Mouse (Mus musculus) left cerebral cortex, postnatal 14 days (tissue): ENCODE data around the gene Ccdc183. TPM values are rescaled to one million over a fixed set of nuclear protein-coding genes. Genes with fewer than 3 reads are reported as not detected.
A peak's percentile ranks its signal among the peaks of the same experiment; 100 is the strongest.

Experiments used
- DNase-seq, 2 experiments: peaks; one replicate each; pipeline ENCODE4 v3.0.0; 2021 to 2022; ENCODE audit warnings: low spot score in 2 of 2, mixed read lengths in 1 of 2
- intact Hi-C: fragments of 180-260 bp; cut with DNase I; formaldehyde crosslinking; loops from one replicate; pipeline ENCODE4 v1.15.1; 2025
- total RNA-seq, 2 experiments: library from RNA; stranded (reverse); gene quantifications; 2 replicates each; pipeline ENCODE4 v1.2.3; 2021

Gene Ccdc183
- total RNA-seq, 2 experiments from 2014 or later, result not detected

DNA sequence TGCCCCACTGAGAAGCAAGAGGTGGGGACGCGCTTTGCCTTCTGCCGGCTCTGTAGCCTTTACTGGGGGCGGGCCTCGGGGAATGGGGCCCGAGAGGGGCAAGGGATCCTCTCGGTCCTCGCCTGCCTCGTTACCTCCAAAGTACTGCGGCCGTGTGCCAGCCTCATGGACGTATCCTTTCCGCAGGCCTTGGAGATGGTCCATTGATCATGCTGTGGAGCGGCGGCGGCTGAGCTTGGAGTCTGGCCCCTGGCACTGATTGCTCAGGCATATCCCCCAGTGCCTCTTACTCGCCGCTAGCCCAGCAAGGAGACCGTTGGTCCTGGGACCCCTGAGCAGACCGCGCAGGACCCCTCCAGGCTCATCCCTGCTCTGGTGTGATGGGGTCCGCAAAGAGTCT, 1.1 kb downstream of the Ccdc183 start:
- intact Hi-C loops, result no loop called here
- DNase-seq, result no peak

DNA sequence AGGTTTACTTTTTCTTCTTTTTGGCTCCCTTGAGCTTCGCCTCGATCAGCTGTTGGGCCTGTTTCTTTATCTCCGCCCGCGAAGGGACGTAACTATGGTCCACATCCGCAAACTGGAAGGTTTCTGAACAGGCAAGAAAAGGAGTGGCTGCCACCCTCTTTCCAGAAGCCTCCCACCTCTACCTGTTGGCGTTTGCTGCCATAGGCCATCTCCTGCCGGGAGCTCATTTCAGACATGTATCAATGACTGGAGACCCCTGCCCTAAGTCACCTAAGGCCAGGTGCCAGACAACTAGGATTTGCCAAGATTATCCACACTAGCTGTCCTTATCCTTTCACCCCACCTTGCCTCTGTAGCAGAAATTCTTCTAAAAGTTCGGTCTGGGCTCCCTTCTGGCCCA, 8.8 kb downstream of the Ccdc183 start:
- intact Hi-C loops, result no loop called here
- no peak for DNase-seq

DNA sequence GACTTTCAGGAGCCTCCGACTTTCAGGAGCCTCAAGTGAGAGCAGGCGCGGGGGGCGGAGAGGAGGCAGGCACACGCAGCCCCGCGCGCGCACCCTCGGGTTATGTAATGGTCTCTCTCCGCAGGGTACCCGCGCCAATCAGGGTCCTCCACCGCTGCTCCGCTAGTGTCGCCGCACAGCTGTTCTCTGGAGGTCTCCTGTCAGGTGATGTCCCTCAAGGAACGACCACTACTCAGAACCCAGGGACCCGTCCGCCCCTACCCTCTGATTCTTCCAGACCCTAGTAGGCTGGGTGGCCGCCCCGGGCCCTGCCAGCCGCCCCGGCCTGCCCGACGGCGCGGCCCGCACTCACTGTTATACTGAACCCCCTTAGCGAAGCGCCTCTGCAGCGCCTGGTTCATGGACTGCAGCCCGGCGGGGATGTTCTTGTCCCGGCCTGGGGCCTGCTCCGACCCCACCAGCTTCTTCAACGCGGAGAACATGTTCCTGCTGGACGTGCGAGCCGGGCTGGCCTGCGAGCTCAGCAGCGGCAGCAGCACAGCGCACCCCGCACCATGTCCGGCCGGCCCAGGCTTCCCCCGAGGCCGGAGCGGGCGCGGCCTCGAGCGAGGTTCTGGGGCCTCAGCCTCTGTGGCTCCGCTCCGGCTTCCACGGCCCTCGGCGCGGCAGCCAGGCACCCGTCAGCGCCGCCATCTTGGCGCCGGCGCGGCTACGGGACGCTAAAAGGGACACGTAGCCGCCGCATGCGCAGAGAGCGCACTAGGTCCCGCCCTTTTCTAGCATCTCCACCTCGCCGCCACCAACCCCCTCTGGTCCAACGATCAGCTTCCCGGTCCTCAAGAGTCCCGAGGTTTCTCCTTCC, 9.5 kb downstream of the Ccdc183 start, which contains the start of gene Rabl6:
TSS of gene Rabl6 (minus strand) at position 761 of the 862 bp plus-strand sequence.
- DNase-seq, result peak; percentile 89 to 91
- intact Hi-C loops, result no loop called here

DNA sequence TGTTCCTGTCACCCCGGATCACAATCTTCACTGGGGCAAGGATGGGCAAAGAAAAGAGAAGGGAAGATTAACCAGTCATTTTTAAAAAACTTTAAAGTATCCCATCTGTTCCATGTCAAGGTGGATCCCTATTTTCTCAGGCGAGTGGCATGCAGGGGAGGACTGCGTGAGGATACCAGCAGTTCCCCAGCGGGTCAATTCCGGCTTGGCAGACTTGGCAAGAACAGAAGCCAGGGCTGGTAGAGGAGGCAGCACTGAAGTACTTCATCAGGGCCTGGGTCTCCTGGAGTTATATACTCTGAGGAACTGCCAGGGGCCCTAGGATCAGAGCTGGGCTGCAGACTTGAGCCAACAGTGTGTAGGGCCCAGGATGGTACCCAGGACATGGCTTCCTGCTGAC, 15.0 kb downstream of the Ccdc183 start:
- no peak for DNase-seq
- intact Hi-C loops, result no loop called here

DNA sequence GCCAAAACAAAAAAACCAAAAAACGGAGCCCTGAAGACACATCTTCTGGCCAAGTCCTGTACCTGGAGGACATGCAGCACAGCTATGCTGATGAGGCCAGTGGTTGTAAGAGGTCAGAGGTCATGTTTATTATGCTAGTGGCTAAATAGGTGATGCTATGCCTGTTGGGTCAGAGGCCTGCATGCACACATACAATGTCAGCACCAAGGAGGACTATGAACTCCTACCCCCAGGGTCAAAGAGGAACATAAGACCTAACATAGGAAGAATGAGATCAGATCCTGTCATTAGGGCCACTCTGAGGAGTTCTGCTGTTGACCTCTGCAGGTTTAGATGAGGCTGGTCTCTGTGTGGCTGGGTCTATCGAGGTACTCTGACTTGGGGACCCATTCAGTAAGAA, 17.4 kb downstream of the Ccdc183 start:
- intact Hi-C loops, result no loop called here
- DNase-seq, result no peak

DNA sequence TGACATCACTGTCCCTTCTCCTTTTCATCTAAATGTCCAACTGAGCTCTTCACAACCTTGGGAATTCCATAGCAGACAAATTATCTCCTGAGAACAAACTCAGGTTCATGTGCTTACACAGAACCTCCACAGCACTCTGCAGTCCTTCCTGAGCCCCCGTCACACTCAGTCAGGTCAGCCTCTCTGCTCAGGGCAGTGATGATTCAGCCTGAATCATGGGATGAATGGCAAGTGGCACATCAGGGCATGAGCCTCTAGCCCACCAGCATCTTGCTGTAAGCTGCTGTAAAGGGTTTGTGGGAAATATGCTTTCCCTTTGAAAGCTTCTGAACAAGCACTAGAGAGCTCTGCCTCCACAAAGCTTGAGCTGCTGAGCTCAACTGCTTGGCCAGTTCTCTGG, 18.7 kb downstream of the Ccdc183 start:
- no peak for DNase-seq
- intact Hi-C loops, result no loop called here

DNA sequence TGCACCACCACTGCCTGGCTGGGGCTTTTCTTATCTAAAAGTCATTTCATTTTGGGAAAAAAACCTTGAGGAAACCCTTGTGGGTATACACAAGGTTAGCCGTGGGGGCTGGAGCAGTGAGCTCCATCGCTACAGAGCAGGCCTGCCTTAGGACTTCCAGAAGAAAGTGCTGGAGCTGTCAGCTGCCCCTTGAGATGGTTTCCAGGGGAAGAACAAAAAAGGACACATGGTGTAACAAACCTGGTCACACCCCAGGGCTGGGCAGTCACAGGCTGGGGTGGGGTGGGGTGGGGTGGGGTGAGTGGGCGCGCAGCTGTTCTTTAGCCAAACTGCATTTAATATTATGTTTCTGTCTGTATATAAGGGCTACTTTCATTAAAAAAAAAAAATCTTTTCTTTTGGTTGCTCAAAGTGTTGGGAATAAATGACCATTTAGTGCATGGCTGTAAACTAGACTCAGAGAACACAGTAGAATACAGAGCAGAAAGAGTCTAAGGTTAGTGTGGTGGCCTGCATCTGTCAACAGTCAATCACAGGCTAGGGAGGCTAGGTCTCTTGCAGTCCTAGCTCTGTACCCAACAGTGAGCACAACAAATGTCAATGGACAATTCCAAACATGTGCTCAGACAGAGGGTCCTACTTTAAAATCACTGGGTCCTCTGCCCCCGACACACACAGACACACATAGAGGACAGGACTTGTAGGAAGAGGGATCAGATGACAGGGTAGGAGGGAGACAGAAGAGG, 20.5 kb downstream of the Ccdc183 start:
- intact Hi-C loops, result no loop called here
- no peak for DNase-seq

DNA sequence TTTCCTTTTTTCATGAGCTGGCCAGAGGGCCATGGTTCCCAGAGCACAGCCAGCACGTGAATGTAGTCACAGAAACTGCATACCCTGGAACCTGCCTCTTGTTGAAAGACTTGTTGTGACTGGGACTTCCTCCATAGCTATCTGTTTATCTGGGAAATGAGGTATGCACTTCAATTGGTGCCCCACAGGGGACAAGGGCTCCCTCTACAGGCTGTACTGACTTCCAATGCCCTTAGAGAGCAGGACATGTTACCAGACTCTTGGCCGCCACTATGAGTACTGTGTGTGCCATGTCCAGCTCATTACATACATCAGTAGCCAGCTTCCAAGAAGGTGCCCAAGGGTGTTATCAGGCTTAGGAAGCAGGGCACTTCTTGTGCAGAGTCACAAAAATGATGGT, 25.6 kb downstream of the Ccdc183 start:
- intact Hi-C loops, result no loop called here
- DNase-seq, result peak; percentile 45 to 50

DNA sequence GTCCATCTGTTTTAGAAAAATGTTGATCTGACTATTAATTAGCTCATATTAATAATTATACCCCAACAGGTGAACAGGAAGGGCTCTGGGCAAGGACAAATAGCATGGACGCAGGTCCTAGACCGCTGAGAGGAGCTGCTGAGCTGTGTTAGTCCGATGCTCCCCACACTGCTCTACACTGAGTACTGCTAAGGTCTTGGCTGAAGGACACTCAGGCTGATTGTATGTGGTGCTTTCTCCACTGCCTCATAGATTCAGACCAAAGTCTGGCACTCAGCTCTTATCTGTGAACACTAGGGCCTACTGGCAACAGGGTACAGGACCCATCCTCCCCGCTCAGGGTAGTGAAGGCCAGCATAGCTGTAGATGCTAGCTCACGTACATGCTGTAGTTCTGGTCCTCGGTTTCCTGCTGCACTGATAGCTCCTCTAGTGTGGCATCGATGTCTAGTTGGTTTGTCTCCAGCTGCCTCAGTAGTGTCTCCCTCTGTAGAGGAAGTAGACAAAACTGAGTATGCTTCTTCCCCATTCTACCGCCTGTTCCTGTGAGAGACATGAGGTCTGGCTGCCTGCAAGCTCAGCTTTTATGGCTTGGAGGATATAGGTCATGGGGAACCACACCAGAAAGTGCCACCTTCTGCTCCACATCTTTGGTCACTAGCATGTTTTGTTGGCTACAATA, 29.1 kb downstream of the Ccdc183 start:
- intact Hi-C loops, result no loop called here
- peak in 1 of 2 experiments; percentile 47 for DNase-seq

DNA sequence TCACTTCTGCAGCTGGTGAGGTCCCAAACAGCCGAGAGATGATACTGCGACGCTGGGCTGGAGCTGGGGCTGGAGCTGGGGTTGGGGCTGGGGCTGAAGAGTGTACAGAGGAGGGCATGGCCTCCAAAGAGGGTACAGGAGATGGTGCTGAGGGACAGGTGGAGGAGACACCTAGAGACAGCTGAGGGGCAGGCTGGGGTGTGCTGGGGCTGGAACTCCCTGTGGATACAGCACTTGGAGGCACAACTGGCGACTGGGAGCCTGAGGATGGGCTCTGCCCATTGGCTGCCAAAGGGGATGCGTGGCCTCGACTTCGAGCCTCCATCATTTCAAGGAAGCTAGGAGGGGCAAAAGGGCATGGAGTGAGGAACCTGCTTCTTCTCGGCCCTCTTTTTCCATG, 30.2 kb downstream of the Ccdc183 start:
- DNase-seq, result no peak
- intact Hi-C loops, result no loop called here

DNA sequence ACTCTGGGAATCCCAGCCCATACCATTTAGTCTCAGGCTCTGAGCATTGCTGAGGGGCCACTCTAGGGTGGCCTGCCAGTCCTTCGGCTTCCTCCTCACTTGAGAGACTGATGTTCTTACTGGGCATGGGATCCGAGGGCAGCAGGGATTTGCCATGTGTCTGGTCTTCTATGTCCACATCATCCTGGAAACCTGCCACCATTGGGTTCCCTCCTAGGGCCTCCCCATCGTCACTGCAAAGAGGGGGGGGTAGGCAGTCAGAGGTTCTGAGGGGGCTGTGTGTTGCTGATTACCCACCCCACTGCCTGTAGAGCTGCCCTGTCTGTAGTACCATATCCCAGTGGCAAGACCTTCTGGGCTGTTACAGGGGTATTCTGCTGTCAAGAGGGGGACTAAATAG, 31.9 kb downstream of the Ccdc183 start:
- intact Hi-C loops, result no loop called here
- DNase-seq, result no peak

DNA sequence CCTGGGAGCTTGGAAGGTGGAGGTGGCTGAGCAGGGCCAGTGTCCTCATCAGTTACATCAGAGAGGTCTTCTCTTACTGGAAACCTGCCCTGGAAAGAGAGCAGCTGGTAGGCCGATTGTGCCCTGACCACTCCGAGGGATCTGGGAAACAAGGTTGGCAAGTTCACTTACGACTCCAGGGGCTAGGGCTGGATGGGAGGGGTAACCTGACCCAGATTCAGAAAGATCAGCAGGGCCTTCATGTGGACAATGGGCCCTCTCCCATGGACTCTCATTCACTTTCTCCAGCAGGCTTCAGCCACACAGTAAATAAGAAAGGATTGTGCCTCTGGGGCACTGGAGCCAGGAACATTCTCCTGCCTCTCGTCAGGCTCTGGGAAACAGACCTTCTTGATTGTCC, 32.6 kb downstream of the Ccdc183 start:
- intact Hi-C loops, result no loop called here
- no peak for DNase-seq

DNA sequence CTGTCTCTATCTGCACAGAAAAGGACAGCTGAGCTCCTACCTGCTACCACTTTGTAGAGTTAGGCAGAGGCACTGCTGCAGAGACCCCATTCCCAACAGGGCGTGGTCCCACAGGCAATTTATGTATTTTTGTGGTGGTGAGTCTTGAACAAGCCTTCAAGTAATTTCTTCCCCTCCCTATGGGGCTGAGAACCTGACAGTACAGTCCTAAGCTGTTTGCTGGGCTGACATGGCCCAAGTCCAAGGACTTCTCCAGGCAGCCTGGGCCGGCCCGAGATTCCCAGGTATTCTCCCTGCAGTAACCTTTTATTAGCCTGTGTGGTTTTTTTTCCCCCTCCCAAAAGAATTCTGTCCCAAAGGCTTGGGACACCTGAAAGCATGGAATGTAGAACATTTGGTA, 33.3 kb downstream of the Ccdc183 start:
- no peak for DNase-seq
- intact Hi-C loops, result no loop called here

DNA sequence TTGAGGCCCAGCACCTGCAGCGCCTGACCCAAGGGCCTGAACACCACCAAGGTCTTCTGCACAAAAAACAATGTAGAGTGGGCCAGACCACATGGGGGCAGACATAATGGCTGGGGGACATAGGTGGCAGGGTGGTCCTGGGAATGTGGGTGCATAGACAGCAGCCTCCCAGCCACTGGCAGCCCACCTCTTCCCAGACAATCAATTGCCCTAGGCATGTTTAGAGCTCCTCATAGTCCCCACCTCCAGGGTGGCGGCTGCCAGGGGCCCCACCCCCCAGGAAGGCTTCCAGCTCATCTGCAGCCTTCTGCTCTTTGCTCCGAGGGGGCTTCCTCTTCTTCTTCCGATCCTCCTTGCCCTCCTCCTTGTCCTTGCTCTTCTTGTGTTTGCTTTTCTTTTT, 33.9 kb downstream of the Ccdc183 start:
- intact Hi-C loops, result no loop called here
- no peak for DNase-seq

DNA sequence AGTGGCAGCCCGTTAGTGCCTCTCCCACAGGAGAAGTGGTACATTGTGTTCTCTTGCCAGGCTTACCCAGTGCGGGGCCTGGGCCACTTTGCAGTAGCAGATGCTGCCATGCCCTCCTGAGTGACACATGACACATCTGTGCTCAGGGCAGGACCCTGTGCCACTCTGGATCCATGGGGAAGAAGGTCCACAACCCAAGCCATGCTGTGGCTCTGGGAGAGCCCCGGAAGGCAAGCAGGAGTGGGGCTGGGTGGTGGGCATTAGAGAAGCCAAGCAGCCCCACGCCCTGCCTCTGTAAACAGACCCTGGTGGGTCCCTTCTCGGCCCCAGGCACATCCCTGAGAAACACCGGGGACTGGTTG, 34.4 kb downstream of the Ccdc183 start:
- intact Hi-C loops, result no loop called here
- DNase-seq, result peak in 1 of 2 experiments; percentile 23

DNA sequence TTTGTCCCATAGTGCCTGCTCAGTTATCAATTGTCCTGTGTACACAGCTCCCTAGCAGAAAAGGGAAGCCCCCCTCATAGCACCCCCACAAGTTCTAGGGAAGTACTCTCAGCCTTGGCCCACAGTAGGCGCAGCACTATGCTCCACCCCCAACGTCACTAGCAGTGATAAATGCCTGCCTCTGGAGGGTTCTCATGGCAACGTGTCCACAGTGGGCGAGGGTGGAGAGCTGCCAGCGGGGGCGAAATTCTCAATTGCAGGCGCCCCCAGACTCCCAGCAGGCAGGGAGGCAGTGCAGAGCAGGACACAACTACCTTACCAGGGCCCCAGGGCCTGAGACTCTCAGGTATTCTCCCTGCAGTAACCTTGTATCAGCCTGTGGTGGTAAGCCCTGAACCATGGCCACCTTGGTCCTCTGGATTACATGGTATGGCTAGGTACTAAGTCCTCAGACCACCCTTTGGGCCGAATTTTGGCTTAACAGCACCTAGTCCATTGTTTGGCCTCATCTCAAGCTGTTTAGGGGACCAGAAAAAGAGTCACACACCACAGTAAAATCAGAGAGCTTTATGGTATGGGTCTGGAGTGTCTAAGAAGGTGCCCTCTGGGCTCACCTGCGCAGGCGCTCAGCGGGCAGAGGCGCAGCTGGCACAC, 34.9 kb downstream of the Ccdc183 start:
- peak; percentile 90 to 94 for DNase-seq
- intact Hi-C loops, result no loop called here

DNA sequence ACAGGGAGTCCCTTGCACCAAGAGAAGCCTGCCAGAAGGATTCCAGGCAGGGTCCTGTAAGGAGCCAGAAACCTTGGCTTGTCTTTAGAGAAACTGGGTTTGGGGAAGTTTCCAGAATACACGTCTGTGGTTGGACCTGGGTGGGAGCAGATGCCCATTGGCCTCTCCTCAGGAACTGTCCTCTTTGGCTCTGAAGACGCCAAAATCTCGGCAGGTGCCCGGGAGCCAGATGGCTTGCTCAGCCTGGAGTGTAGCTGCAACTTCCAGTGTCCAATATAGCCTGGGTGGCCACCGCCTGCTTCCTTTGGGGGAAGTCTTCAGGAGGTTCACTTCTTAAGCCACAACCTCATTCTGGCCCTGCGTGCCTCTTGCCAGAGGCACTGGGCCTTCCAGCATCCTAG, 35.6 kb downstream of the Ccdc183 start:
- DNase-seq, result no peak
- intact Hi-C loops, result no loop called here

DNA sequence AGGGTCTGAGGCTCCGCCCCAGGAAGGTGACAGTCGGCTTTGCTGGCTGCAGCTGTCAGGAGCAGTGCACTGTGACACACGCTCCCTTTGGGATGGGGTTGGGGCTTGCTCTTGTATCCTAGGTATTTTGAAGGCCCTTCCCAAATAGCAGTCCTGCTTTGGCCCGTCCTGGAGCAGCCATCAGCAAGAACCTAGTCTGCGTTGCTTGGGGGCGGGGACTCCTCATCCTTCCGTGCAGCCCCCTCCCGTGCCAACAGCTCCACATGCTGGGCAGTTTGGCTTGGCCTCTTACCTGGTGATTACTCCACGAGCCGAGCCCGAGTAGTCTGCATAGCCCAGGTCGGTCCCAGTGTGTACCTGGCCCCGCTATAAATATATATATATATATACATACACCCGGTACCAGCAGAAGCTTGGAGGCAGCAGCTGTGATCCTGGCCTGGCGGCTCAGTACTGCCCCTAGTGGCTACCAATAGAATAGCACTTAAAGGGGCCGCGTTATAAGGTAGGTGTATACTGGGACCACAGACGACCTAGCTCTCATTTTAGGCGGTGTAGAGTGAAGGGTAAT, 36.1 kb downstream of the Ccdc183 start, which contains the start of gene Ajm1:
TSS of gene Ajm1 (minus strand) at position 464 of the 571 bp plus-strand sequence.
- peak; percentile 80 to 93 for DNase-seq

DNA sequence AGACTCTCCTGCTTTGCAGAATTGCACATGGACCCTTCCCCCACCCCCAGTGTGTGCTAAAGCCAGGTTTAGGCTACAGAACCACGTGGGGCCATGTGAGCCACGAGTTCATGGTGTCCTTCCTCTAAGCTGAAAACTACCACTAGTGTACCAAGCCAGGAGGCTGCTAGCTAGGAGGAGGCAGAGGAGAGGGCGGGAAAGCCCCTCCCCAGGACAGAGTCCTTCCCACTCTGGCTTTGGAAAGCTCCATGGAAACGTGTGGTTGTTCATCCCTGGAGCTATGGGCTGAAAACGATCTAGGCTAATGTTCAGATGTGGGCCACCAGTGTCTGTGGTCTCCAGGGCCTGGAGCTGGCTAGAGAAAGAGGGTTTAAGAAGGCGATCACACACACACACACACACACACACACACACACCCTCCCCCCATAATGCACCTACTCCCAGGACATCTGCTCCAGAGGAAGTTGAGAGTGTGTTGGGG, 36.8 kb downstream of the Ccdc183 start:
- peak in 1 of 2 experiments; percentile 78 for DNase-seq
- intact Hi-C loops, result no loop called here

More for the DNA sequence above, 36.1 kb downstream of the Ccdc183 start, which contains the start of gene Ajm1:
- intact Hi-C loops, result no loop called here
